Mouse (Mus musculus) frontal cortex, postnatal 36 days (tissue): ENCODE results near the gene Acads.
"Not testable (repeated sequence)": the region's sequence is repeated elsewhere in the genome, so short reads cannot be mapped to it uniquely, and the experiment has no call there.

Experiments used
- DNase-seq, 2 experiments: peaks; one replicate each; pipeline ENCODE4 v3.0.0; 2022; ENCODE audit warnings: low spot score in 2 of 2

Acads gene

GRCm38 (mm10) chr5:115149675-115150459, 30.7 kb upstream of the Acads start:
- no peak for DNase-seq

- not testable (repeated sequence) for DNase-seq
Measured at GRCm38 (mm10) chr5:115148872-115149271, 29.7 kb upstream of the Acads start.

GRCm38 (mm10) chr5:115148378-115148777, 29.2 kb upstream of the Acads start:
- no peak for DNase-seq

- DNase-seq, result no peak
Measured at GRCm38 (mm10) chr5:115147388-115147787, 28.2 kb upstream of the Acads start.

GRCm38 (mm10) chr5:115146747-115147130, 27.6 kb upstream of the Acads start:
- DNase-seq, result no peak

GRCm38 (mm10) chr5:115145976-115146746, 27.0 kb upstream of the Acads start:
- no peak for DNase-seq

GRCm38 (mm10) chr5:115145253-115145968, 26.3 kb upstream of the Acads start:
- DNase-seq, result no peak

GRCm38 (mm10) chr5:115144471-115144870, 25.3 kb upstream of the Acads start:
- DNase-seq, result no peak

- no peak for DNase-seq
Measured at GRCm38 (mm10) chr5:115143552-115143951, 24.4 kb upstream of the Acads start.

- no peak for DNase-seq
Measured at GRCm38 (mm10) chr5:115142166-115142697, 23.1 kb upstream of the Acads start.

- no peak for DNase-seq
Measured at GRCm38 (mm10) chr5:115140726-115141125, 21.6 kb upstream of the Acads start.

GRCm38 (mm10) chr5:115139124-115139523, 20.0 kb upstream of the Acads start:
- no peak for DNase-seq

- peak; percentile 82 for DNase-seq
Measured at GRCm38 (mm10) chr5:115134234-115135165, 15.4 kb upstream of the Acads start, which contains the start of gene Unc119b. Unc119b (minus strand) TSS chr5:115134975.

- DNase-seq, result no peak
Measured at GRCm38 (mm10) chr5:115133358-115134066, 14.4 kb upstream of the Acads start.

GRCm38 (mm10) chr5:115132465-115132864, 13.3 kb upstream of the Acads start:
- DNase-seq, result no peak

GRCm38 (mm10) chr5:115129328-115129727, 10.2 kb upstream of the Acads start:
- no peak for DNase-seq

- DNase-seq, result no peak
Measured at GRCm38 (mm10) chr5:115127421-115128179, 8.5 kb upstream of the Acads start.

GRCm38 (mm10) chr5:115126578-115127312, 7.6 kb upstream of the Acads start:
- DNase-seq, result no peak
